Mouse (Mus musculus) layer of hippocampus, adult 2 months (tissue): ENCODE data around the gene Sult1a1. TPM values are rescaled to one million over a fixed set of nuclear protein-coding genes. Genes with fewer than 3 reads are reported as not detected.

ENCODE experiments used
- DNase-seq, 2 experiments: peaks; one replicate each; pipeline ENCODE4 v3.0.0; 2022; ENCODE audit warnings: low spot score in 2 of 2
- H3K27ac ChIP-seq: fragments of 200-600 bp; 2 replicates; pipeline ENCODE4 v1.8.1; 2022
- H3K4me3 ChIP-seq: fragments of 200-600 bp; 2 replicates; pipeline ENCODE4 v1.8.1; 2022; ENCODE audit warnings: mild to moderate bottlenecking
- CTCF ChIP-seq: fragments of 200-600 bp; conservative IDR thresholded peaks from 2 replicates; pipeline ENCODE4 v1.8.1; 2022; ENCODE audit warnings: antibody characterized with exemption, mild to moderate bottlenecking, moderate library complexity
- total RNA-seq, 2 experiments: library from RNA; stranded (reverse); gene quantifications; 2 replicates each; pipeline ENCODE4 v1.2.3; 2021

The Sult1a1 gene
- total RNA-seq, 2 experiments from 2014 or later, result 9.1 to 9.4 TPM

DNA sequence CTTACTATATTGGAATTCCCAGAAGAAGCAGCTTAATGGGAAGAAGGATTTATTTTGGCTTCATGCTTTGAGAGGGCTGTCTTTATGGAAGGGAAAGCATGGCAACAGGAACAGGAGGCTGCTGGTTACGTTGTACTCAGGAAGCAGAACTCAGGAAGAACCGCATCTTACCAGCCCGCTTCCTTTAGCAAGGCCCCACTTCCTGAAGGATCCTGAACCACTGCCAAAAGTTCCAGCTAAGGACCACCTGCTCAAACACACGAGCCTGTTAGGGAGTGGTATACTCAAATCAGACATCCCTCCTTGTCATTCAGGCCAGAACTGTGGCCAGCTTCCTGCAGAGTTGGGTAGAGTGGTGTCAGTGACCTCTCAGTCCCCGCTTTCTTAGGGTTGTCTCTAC is 7.8 kb downstream of the Sult1a1 start:
- no peak for DNase-seq
- no peak for TF ChIP-seq CTCF
- no peak overlapping the region for H3K27ac ChIP-seq

GRCm38 (mm10) chr7:126667495-126668090 is 8.6 kb downstream of the Sult1a1 start:
- no peak for DNase-seq
- TF ChIP-seq CTCF, result no peak
- Histone ChIP-seq H3K27ac (no peak overlapping the region), H3K4me3 (no peak overlapping the region)

More for the DNA sequence above, 7.8 kb downstream of the Sult1a1 start:
- no peak overlapping the region for H3K4me3 ChIP-seq

DNA sequence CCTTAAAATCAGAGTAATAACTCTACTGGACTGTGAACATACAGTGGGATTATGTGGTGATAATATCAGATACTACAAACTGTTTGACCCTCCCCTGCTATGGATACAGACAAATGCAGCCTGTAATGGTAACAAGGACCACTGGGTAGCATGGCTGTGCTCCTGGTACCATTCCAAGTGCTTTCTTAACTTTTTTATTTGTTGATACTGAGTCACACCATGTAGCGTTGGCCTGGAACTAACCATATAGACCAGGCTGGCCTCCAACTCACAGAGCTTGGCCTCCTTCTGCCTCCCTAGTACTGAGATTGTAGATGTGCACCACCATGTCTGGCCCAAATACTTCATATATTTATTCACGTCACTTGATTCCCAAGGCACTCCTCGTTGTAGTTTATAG is 11.0 kb downstream of the Sult1a1 start:
- TF ChIP-seq CTCF, result peak; percentile 69
- H3K27ac ChIP-seq, result no peak overlapping the region

DNA sequence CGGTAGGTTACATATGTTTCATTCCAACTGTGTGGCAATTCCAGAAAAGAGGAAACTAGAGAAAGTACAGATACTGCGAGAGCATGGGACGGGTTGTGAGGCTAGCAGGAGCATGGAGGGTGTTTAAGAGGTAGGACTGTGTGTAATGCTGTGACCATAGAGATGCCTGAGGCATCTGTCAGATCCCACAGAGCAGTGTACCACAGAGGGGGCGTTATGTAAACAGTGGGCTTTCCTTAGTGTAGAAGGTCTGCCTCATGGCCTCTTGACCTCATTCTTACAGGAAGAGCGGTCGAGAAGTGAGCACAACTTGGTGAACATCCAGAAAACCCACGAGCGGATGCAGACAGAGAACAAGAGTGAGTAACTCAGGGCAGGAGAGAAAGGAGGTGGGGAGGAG is 12.6 kb downstream of the Sult1a1 start:
- no peak for DNase-seq
- no peak for TF ChIP-seq CTCF
- Histone ChIP-seq H3K4me3 (no peak overlapping the region), H3K27ac (no peak overlapping the region)

More for the DNA sequence above, 11.0 kb downstream of the Sult1a1 start:
- H3K4me3 ChIP-seq, result no peak overlapping the region
- DNase-seq, result no peak

DNA sequence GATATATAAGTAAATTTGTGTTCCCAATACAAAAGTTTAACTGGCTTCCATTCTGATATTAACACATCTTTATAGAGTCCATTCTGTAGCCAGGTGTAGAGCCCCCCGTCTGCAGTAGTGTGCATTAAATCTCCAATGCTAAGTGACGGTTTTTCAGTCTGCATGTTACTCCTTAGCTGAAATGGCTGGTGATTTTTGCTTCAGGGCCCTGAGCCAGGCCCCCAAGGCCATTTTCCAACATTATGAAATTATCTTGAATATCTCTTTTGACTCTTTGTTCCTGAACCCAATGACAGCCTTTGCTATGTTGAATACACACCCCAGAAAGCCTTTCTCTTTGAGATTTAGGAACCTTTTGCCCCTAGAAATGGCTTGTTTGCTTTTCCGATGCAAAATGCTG is 16.5 kb downstream of the Sult1a1 start:
- no peak for TF ChIP-seq CTCF
- no peak for DNase-seq
- no peak overlapping the region for H3K27ac ChIP-seq
- no peak overlapping the region for H3K4me3 ChIP-seq

GRCm38 (mm10) chr7:126657522-126657921 is 18.7 kb downstream of the Sult1a1 start:
- no peak for DNase-seq
- Histone ChIP-seq H3K27ac (no peak overlapping the region), H3K4me3 (no peak overlapping the region)
- TF ChIP-seq CTCF, result no peak

GRCm38 (mm10) chr7:126655695-126656094 is 20.5 kb downstream of the Sult1a1 start:
- no peak for DNase-seq
- no peak overlapping the region for H3K4me3 ChIP-seq
- TF ChIP-seq CTCF, result no peak

DNA sequence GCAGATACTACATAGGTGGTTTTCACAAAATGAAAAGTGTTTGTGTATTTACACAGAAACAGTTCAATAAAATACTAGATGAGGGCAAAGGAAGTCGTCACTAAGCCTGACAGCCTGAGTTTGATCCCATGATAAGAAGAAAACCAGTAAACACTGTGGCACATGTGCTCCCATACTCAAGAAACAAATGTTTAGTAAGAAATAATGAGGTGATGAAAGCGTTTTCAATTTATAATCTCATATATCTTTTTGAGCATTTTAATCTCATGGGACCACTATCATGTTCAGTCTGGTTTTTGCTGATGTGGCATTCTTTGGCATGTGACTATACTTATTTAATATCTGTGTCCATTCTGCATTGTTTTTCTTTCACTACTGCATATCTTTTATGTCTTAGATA is 22.2 kb downstream of the Sult1a1 start:
- no peak for DNase-seq
- H3K4me3 ChIP-seq, result no peak overlapping the region
- no peak overlapping the region for H3K27ac ChIP-seq
- TF ChIP-seq CTCF, result no peak

More at GRCm38 (mm10) chr7:126655695-126656094, 20.5 kb downstream of the Sult1a1 start:
- no peak overlapping the region for H3K27ac ChIP-seq

- no peak for TF ChIP-seq CTCF
- H3K4me3 ChIP-seq, result no peak overlapping the region
- no peak for DNase-seq
- no peak overlapping the region for H3K27ac ChIP-seq
These were observed 25.4 kb downstream of the Sult1a1 start for GRCm38 (mm10) chr7:126650852-126651251.

DNA sequence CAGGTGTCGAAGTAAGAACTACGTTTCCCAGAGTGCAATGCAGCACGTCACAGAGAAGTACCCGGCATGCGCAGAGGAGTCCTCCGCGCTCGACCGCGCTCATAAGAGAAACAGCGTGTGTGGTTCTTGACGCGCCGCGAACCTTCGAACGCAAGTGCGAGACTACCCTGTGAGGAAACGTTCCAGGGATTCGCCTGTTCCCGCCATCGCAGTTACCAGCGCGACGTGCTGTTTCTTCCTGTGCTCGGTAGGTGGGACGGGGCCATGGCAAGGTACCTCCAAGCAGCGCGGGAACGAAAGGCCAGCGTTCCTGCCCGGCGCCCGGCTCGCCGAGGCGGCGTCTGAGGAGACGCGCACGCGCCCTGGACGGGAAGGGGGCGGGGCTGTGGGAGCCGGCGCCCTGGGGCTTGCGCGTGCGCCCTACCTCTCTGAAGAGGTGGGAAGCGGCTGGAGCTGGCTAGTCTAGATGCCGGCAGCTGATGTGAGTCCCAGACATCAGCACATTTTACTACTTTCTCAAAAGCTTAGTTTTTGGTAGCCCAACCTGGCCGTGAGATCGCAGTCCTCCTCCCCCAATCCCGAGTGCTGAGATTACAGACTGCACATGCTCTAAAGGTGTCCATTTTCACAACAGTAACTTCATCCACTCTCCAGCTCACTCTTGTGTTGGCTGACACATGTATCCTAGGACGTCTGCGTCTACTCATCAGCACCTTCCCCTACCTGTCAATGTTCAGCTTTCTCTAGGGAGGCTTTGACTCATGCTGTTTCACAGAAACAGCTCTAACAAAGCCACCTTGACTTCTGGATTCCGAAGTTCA is 26.8 kb downstream of the Sult1a1 start, which contains the start of gene Sgf29:
Sgf29 (plus strand) TSS at position 79 of the 821 bp plus-strand sequence.
- peak within 1 kb of the TSS; percentile 96 for H3K27ac ChIP-seq

GRCm38 (mm10) chr7:126648486-126648885 is 27.7 kb downstream of the Sult1a1 start:
- Histone ChIP-seq H3K4me3 (peak overlapping the region; percentile 72), H3K27ac (peak overlapping the region; percentile 96; the same call in 1 of the 2 replicates)
- no peak for DNase-seq
- TF ChIP-seq CTCF, result peak; percentile 63

More for the DNA sequence above, 26.8 kb downstream of the Sult1a1 start, which contains the start of gene Sgf29:
- TF ChIP-seq CTCF, result no peak
- peak within 1 kb of the TSS; percentile 72 for H3K4me3 ChIP-seq
- peak; percentile 91 to 93 for DNase-seq

DNA sequence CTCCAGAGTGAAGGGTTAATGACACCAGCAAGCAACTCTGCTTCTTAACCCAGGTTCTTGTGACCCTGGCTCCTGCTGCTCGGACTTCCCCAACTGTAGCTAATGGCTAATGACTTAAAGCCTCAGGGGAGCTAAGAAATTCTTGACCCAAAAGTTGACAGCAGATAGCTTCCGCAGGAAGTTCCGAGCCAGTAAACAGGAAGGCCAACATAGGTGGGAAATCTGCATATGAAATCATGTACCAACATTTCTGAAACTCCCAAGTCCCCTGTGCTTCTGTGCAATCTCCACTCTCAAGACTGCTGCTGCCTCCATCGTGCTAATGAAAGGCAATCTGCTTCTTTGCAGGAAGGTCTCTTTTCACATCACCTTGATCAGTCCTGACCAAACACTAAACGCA is 30.5 kb downstream of the Sult1a1 start:
- H3K4me3 ChIP-seq, result no peak overlapping the region
- no peak overlapping the region for H3K27ac ChIP-seq
- DNase-seq, result no peak
- TF ChIP-seq CTCF, result no peak

- no peak for TF ChIP-seq CTCF
- no peak overlapping the region for H3K4me3 ChIP-seq
These were observed 31.3 kb downstream of the Sult1a1 start for GRCm38 (mm10) chr7:126644914-126645313.

GRCm38 (mm10) chr7:126644345-126644744 is 31.9 kb downstream of the Sult1a1 start:
- no peak for TF ChIP-seq CTCF
- H3K4me3 ChIP-seq, result no peak overlapping the region
- no peak overlapping the region for H3K27ac ChIP-seq
- no peak for DNase-seq

More at GRCm38 (mm10) chr7:126644914-126645313, 31.3 kb downstream of the Sult1a1 start:
- DNase-seq, result no peak
- no peak overlapping the region for H3K27ac ChIP-seq
